Mouse (Mus musculus): ENCODE measurements around the gene Psg16.

Psg16 gene

DNA sequence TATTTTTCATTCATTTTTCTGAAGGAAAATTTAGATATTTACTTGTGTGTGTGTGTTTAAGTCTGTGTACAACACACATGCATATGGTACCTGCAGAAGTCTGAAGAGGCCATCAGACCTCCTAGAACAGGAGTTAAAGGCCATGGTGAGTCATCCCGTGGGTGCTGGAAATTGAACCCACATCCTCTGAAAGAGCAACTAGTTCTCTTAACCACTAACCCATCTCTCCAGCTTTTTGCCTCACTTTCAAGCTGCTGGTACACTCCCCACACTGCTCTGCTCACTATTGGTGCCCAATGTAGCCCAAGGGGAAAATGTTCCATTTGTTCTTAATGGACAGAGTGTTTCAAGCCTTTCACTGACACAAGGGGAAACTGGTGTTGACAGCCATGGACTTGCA is 61.5 kb downstream of the Psg16 start:
- DNase-seq, result no peak

DNA sequence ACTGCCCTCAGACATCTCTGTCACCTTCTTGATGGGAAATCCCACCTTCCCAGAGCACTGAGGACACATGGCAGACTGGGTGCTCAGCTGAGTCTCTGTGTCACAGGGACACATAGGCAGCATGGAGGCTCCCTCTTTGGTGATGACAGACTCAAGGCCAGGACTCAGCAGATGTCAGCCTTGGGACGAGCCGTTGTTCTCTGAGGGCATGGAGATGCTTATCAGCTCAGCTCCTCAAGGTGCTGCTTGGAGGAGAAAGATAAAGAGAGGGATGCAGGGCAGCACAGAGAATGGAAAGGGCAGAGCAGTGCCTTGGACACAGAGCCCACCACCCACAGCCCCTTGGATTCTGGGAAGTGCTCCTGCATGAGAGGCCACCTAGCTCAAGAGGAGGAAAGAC is 76.1 kb downstream of the Psg16 start, which contains the start of gene Ceacam3:
Gene Ceacam3, plus strand, starts transcription at position 352 of the 400 bp plus-strand sequence.
- DNase-seq, result no peak

DNA sequence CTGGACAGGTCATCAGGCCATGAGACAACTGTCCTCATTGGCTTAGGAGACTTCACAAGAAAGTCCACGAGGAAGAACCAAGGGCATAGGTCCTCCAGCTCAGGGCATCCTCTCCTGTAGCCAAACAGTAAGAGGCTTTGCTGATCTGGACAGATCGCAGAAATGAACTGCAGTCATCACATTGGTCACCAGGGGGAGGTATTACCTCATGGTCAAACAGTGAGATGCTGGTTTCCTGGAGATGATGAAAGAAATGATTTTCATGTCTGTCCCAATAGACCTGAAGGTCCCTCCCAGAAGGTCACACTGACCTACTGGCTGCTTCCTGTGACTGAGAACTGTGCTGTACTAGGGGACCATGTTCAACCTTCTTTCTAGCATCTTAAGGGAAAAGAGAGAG is 81.8 kb downstream of the Psg16 start:
- peak; percentile 32 for DNase-seq

DNA sequence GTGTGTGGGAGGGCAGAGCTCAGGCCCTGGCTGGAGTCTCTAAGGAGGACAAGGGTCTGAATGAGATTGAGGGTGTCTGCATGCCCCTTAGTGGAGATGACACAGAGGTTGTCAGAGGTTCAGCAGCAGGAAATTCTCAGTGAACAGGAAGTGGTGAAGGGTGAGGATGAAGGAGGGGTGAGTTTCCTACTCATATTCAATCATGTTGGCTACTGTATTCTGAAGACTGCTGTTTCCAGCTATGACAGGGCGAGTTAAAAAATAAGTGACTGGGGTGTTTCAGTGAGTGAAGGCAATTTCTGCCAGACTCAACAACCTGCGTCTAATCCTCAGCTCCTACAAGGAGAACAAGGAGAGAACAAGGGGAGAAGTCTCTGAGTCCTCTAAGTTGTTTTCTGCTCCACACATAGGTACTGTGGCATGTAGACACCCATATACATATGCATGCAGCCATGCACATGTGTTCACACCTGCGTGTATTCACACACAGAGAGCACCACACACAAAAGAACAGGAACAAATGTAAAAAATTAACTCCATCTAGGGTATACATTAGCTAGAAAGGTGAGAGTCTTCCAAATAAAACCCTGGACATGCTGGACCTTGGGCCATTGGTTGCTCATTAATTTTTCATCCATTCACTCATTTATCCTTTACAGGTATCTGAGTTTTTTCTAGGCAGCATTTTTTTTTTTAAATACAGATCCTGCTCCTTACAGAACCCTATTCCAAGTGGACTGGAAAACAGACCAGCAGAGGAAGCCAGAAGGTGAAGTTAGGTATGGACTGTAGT is 83.2 kb downstream of the Psg16 start:
- DNase-seq, result no peak

DNA sequence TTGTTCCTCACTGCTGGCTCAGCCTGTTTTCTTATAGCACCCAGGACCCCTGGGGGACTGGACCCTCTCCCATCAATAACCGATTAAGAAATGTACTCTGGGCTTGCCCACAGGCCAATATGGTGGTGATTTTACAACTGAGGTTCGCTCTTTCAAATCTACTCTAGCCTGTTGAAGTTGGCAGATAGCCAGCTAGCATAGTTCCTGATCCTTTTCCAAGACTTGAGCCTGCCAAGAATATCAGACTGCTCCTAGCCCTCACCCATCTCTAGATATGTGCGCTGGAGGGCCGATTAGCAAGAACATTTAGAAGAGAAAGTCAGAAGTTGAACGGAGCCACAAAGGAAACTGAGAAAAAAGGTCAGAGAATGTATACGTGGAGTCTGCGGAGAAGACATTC is 85.2 kb downstream of the Psg16 start:
- DNase-seq, result no peak

DNA sequence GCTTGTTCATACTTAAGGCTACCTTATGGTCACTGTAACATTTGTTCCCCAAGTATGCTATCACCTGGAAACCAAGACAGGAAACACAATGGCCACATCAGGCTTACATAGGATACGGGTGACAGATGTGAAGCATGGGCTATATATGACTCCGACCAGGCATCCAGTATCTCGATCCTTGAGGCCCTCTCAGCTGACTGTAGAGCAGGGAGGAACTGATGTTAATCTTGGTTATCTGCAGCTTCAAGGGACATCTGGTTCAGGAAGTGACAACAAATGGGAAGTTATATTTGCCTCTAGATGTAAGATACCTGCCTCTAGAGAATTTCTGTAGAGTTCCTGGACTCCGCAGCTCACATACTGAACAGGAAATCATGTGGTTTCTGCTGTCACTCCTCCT is 98.0 kb downstream of the Psg16 start:
- no peak for DNase-seq

All from lung, postnatal 14 days (tissue).